Mouse (Mus musculus): ENCODE results near the gene Chd8.

Chd8 gene

GRCm38 (mm10) chr14:52198141-52198540 lies 59.4 kb downstream of the Chd8 start:
- peak; percentile 18 for DNase-seq

GRCm38 (mm10) chr14:52197156-52197878 lies 60.3 kb downstream of the Chd8 start, which contains the start of gene Supt16:
Gene Supt16, minus strand, starts transcription at chr14:52197416.
- DNase-seq: peak; percentile 89

- DNase-seq: no peak
These were observed 61.1 kb downstream of the Chd8 start for GRCm38 (mm10) chr14:52196230-52197155.

- peak; percentile 65 for DNase-seq
These were observed 61.9 kb downstream of the Chd8 start for GRCm38 (mm10) chr14:52195691-52196090.

GRCm38 (mm10) chr14:52190740-52191359 lies 66.7 kb downstream of the Chd8 start:
- DNase-seq: peak; percentile 52

GRCm38 (mm10) chr14:52189519-52189918 lies 68.1 kb downstream of the Chd8 start:
- no peak for DNase-seq

- DNase-seq: no peak
These were observed 68.8 kb downstream of the Chd8 start for GRCm38 (mm10) chr14:52188788-52189187.

GRCm38 (mm10) chr14:52166571-52166970 lies 91.0 kb downstream of the Chd8 start:
- DNase-seq: no peak

GRCm38 (mm10) chr14:52160911-52161310 lies 96.7 kb downstream of the Chd8 start:
- DNase-seq: no peak

GRCm38 (mm10) chr14:52155008-52155407 lies 102.6 kb downstream of the Chd8 start:
- DNase-seq: no peak

GRCm38 (mm10) chr14:52152613-52153012 lies 105.0 kb downstream of the Chd8 start:
- DNase-seq: no peak

GRCm38 (mm10) chr14:52152179-52152578 lies 105.4 kb downstream of the Chd8 start:
- no peak for DNase-seq

- DNase-seq: no peak
These were observed 107.7 kb downstream of the Chd8 start for GRCm38 (mm10) chr14:52149888-52150287.
